Mouse (Mus musculus): ENCODE results near the gene Gdpd5. TPM values are rescaled to one million over a fixed set of nuclear protein-coding genes. Genes with fewer than 3 reads are reported as not detected.

The Gdpd5 gene
- 1.8 and 2.2 TPM in 2 replicates for polyA plus RNA-seq (2012)

GRCm38 (mm10) chr7:99381214-99382087, at the start of gene Gdpd5:
TSS of gene Gdpd5 (plus strand) at chr7:99381414.

DNA sequence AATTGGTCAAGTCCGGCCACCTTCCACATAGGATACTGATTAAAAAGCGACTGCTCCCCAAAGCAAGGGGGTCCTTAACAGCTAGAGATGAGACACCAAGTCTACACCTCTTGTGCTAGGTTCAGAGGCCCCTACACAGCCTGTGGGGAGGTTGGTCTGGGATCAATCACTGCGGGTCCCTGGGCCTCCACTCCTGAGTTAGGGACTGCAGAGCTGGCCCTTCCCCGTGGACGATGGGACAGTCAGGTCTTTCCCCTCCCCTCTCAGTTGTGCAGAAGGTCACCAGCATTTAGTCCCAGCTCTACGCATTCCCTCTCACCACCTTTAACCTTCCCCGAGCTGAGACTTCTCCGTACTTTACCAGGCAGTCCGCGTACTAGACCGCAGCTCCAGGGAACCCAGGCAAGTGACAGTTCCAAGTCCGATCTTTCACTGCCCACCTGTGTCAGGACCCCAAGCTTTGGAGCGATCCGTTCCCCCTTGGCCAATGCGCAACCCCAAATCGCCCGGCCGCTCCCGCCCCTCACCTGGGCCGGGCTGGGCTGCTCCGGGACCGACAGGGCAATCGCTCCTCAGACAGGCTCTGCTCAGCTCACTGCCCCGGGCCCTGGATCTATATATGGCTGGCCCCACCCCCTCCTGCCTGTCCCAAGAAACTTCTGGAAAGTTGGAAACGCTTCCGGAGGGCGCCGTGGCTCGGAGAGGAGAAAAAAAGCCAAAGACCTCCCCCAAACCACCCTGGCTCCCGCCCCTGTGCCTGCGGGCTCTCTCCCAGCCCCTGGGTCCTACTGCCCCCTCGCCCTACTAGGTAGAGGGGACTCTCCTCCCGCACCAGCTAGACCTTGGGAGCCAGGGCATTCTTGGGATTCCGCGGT, 28.5 kb upstream of the Gdpd5 start, which contains the start of gene Serpinh1:
Gene Serpinh1, minus strand, starts transcription at position 714 of the 875 bp plus-strand sequence.

GRCm38 (mm10) chr7:99465811-99466210, 84.6 kb downstream of the Gdpd5 start, which contains the start of gene Klhl35:
TSS of gene Klhl35 (plus strand) at chr7:99466004.

DNA sequence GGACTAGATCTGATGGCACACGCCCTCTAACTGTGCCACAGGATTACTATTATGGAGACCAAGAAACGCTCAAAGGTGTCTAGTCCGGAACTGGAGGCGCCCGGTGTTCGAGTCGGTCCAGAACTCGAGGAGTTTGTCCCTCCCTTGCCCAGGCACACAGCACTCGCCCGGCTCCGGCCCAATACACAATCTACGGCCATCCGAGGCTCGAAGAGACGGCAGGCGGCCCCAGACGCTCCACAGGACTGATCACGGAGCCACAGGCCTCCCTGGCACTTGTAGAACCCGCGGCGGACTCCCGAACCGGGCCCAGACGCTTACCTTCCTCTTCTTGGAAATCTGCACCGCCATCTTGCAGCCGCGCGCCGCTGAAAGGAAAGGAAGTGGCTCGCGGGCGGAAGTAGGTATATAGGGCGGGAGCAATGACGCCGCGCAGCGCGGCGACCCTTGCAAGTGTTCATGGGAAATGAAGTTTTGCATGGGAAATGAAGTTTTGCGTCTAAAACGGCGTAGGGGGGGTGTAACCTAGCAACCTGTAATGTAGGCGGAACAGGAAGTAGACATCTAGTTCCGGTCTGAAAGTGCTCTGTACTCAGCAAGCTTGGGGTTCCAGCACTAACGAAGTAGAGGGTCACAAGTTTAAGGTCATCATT, 102.2 kb downstream of the Gdpd5 start, which contains the start of gene Rps3:
Gene Rps3, minus strand, starts transcription at position 468 of the 653 bp plus-strand sequence.

Other genes with a start within 250 kb of the Gdpd5 start
- gene Uvrag, start 240.3 kb upstream of the Gdpd5 start, polyA plus RNA-seq (2012): 39.3 and 41.7 TPM in 2 replicates
- 7.6 and 15.1 TPM in 2 replicates for gene Dgat2, start 198.7 kb upstream of the Gdpd5 start, polyA plus RNA-seq (2012)
- 2.3 and 3.2 TPM in 2 replicates for gene Mogat2, start 142.8 kb upstream of the Gdpd5 start, polyA plus RNA-seq (2012)
- gene Map6, start 114.0 kb upstream of the Gdpd5 start, polyA plus RNA-seq (2012): 0.07 and 0.21 TPM in 2 replicates
- 0.57 and 0.70 TPM in 2 replicates for gene Serpinh1, start 28.2 kb upstream of the Gdpd5 start, polyA plus RNA-seq (2012)
- gene Klhl35, start 84.6 kb downstream of the Gdpd5 start, polyA plus RNA-seq (2012): 0.68 and 0.99 TPM in 2 replicates
- 479 and 484 TPM in 2 replicates for gene Rps3, start 102.3 kb downstream of the Gdpd5 start, polyA plus RNA-seq (2012)
- 40.7 and 44.1 TPM in 2 replicates for gene Arrb1, start 154.1 kb downstream of the Gdpd5 start, polyA plus RNA-seq (2012)
- gene Tpbgl, start 245.7 kb downstream of the Gdpd5 start, polyA plus RNA-seq (2012): 0.04 and 0.22 TPM in 2 replicates